ENCODE assay signal across 8 mouse cellular contexts in genomic region chr1:72220008-72220407, GRCm38 (mm10). TPM values are rescaled to one million over a fixed set of nuclear protein-coding genes. Genes with fewer than 3 reads are reported as not detected.
DNase-seq lines count a peak whose midpoint lies in the region; ATAC-seq and TF ChIP-seq lines count a peak whose summit lies in the region.

No protein-coding gene starts in this region.

- H3K4me1 ChIP-seq in intestine, postnatal 0 days (replicated peaks; ENCODE audit: control insufficient read depth, insufficient read depth, low read length), result no peaks in the 10 kb centered on the region; the same call in 1 of the 2 replicates
- no peaks in the 10 kb centered on the region for H3K4me1 ChIP-seq in intestine, embryonic 16.5 days (ENCODE audit: control insufficient read depth, insufficient read depth, low read length)
- H3K4me1 ChIP-seq in ES-E14 (ENCODE audit: control insufficient read depth in 2 of 2, insufficient read depth in 2 of 2, low read length in 2 of 2, poor library complexity in 1 of 2), result peaks cover 8 to 20% of the 10 kb centered on the region in 2 experiments
- H3K4me1 ChIP-seq in liver, postnatal 0 days (ENCODE audit: insufficient read depth), result peaks cover 1% of the 10 kb centered on the region
- H3K4me1 ChIP-seq in midbrain, embryonic 16.5 days (ENCODE audit: control insufficient read depth, insufficient read depth, low read length), result no peaks in the 10 kb centered on the region

- ATAC-seq in intestine, postnatal 0 days, result no peak
- ATAC-seq in intestine, embryonic 16.5 days, result no peak
- peak; percentile 66 for ATAC-seq in liver, postnatal 0 days
- ATAC-seq in midbrain, embryonic 16.5 days, result no peak

- H3K9ac ChIP-seq in intestine, postnatal 0 days (ENCODE audit: low read depth, low read length), result no peak overlapping the region
- no peak overlapping the region for H3K9ac ChIP-seq in intestine, embryonic 16.5 days (ENCODE audit: low read depth, low read length)
- no peak overlapping the region for H3K9ac ChIP-seq in ES-E14 (ENCODE audit: insufficient read depth, low read depth, low read length, poor library complexity, severe bottlenecking)
- H3K9ac ChIP-seq in liver, postnatal 0 days (replicated peaks), result no peak overlapping the region
- H3K9ac ChIP-seq in midbrain, embryonic 16.5 days (ENCODE audit: low read depth, low read length), result no peak overlapping the region

- no peak overlapping the region for H3K4me3 ChIP-seq in intestine, postnatal 0 days (ENCODE audit: low read depth, low read length)
- H3K4me3 ChIP-seq in intestine, embryonic 16.5 days (ENCODE audit: low read length), result no peak overlapping the region
- no peak overlapping the region for H3K4me3 ChIP-seq in ES-E14 (ENCODE audit: insufficient read depth in 1 of 2, low read depth in 1 of 2, low read length in 2 of 2, poor library complexity in 1 of 2, severe bottlenecking in 1 of 2)
- H3K4me3 ChIP-seq in liver, postnatal 0 days (ENCODE audit: low read depth, low read length), result no peak overlapping the region
- no peak overlapping the region for H3K4me3 ChIP-seq in midbrain, embryonic 16.5 days (ENCODE audit: low read depth, low read length)

- H3K36me3 ChIP-seq in intestine, postnatal 0 days (ENCODE audit: control insufficient read depth, insufficient read depth), result no peaks in the 10 kb centered on the region
- H3K36me3 ChIP-seq in intestine, embryonic 16.5 days (ENCODE audit: control insufficient read depth, insufficient read depth, low read length), result no peaks in the 10 kb centered on the region
- no peaks in the 10 kb centered on the region for H3K36me3 ChIP-seq in ES-E14 (ENCODE audit: control insufficient read depth, insufficient read depth, low read length, poor library complexity, severe bottlenecking)
- no peaks in the 10 kb centered on the region for H3K36me3 ChIP-seq in liver, postnatal 0 days (replicated peaks; ENCODE audit: insufficient read depth, low read length)
- H3K36me3 ChIP-seq in midbrain, embryonic 16.5 days (ENCODE audit: control insufficient read depth, insufficient read depth, low read length), result no peaks in the 10 kb centered on the region

- no peak overlapping the region for H3K4me2 ChIP-seq in intestine, postnatal 0 days (replicated peaks; ENCODE audit: low read depth)
- H3K4me2 ChIP-seq in intestine, embryonic 16.5 days (ENCODE audit: low read depth, low read length), result no peak overlapping the region
- no peak overlapping the region for H3K4me2 ChIP-seq in liver, postnatal 0 days (ENCODE audit: low read depth, low read length)
- no peak overlapping the region for H3K4me2 ChIP-seq in midbrain, embryonic 16.5 days (ENCODE audit: low read length)

- no peaks in the 10 kb centered on the region for H3K9me3 ChIP-seq in intestine, postnatal 0 days (ENCODE audit: control insufficient read depth)
- H3K9me3 ChIP-seq in intestine, embryonic 16.5 days (ENCODE audit: control insufficient read depth, low read length), result no peaks in the 10 kb centered on the region
- no peaks in the 10 kb centered on the region for H3K9me3 ChIP-seq in ES-E14 (ENCODE audit: control insufficient read depth, insufficient read depth, low read depth, low read length)
- no peaks in the 10 kb centered on the region for H3K9me3 ChIP-seq in liver, postnatal 0 days (ENCODE audit: low read length)
- no peaks in the 10 kb centered on the region for H3K9me3 ChIP-seq in midbrain, embryonic 16.5 days (replicated peaks; ENCODE audit: control insufficient read depth, low read length, poor library complexity, severe bottlenecking)

- H3K27ac ChIP-seq in intestine, postnatal 0 days (ENCODE audit: low read depth, low read length), result no peak overlapping the region
- H3K27ac ChIP-seq in intestine, embryonic 16.5 days (ENCODE audit: low read length), result no peak overlapping the region
- no peak overlapping the region for H3K27ac ChIP-seq in ES-E14 (ENCODE audit: insufficient read depth, low read depth, low read length, poor library complexity, severe bottlenecking)
- no peak overlapping the region for H3K27ac ChIP-seq in liver, postnatal 0 days (ENCODE audit: low read depth)
- no peak overlapping the region for H3K27ac ChIP-seq in midbrain, embryonic 16.5 days (ENCODE audit: low read length)

- no peak for TF ChIP-seq EP300 in liver, postnatal 0 days (IDR thresholded peaks at IDR 0.05; ENCODE audit: low read depth)

- no peaks in the 10 kb centered on the region for H3K27me3 ChIP-seq in intestine, postnatal 0 days (replicated peaks; ENCODE audit: control insufficient read depth, insufficient read depth, low read length)
- H3K27me3 ChIP-seq in intestine, embryonic 16.5 days (replicated peaks; ENCODE audit: control insufficient read depth, insufficient read depth, low read length), result no peaks in the 10 kb centered on the region
- 0 out of 2 replicates have a peak, but pooled peaks cover 5% of the 10 kb centered on the region for H3K27me3 ChIP-seq in liver, postnatal 0 days (ENCODE audit: insufficient read depth, low read length)
- H3K27me3 ChIP-seq in midbrain, embryonic 16.5 days (ENCODE audit: control insufficient read depth, insufficient read depth, low read depth, low read length), result peaks cover 9% of the 10 kb centered on the region

- peak; percentile 66 for TF ChIP-seq CTCF in intestine, postnatal 0 days (IDR thresholded peaks at IDR 0.05; ENCODE audit: low read depth)
- TF ChIP-seq CTCF in liver, postnatal 0 days (IDR thresholded peaks at IDR 0.05; ENCODE audit: low read depth), result peak; percentile 63

- DNase-seq in ES-E14 (ENCODE audit: low read depth, low spot score), result no peak
- peak; percentile 61 to 73 for DNase-seq in cerebellum, postnatal 14 days
- DNase-seq in liver, postnatal 0 days, result peak; percentile 39
- no peak for DNase-seq in thymus, postnatal 25 days
- DNase-seq in adrenal gland, postnatal 14 days, result no peak

- WGBS in intestine, postnatal 0 days, result 33% methylated on average over 4 of the region's 4 CpGs
- WGBS in intestine, embryonic 16.5 days, result 29% methylated on average over 4 of the region's 4 CpGs
- WGBS in liver, postnatal 0 days (ENCODE audit: insufficient replicate concordance), result 24% methylated on average over 4 of the region's 4 CpGs
- 13% methylated on average over 4 of the region's 4 CpGs for WGBS in midbrain, embryonic 16.5 days

- in situ Hi-C loops in ES-E14 (cut with MboI; ENCODE audit: low sequenced_read_pairs in 2 of 2, unreplicated experiment in 2 of 2), result no loop called here

TF ChIP-seq in ES-E14, 5 proteins besides CTCF, POLR2A, EP300 and RAD21:
- TF ChIP-seq ZC3H11A (IDR thresholded peaks at IDR 0.05; ENCODE audit: borderline replicate concordance, low read depth, low read length) (no peak), MAFK (IDR thresholded peaks at IDR 0.05; ENCODE audit: insufficient read depth, low read depth, low read length) (no peak), HCFC1 (IDR thresholded peaks at IDR 0.05; ENCODE audit: borderline replicate concordance, insufficient read depth, low read length) (no peak), CHD2 (IDR thresholded peaks at IDR 0.05; ENCODE audit: low read depth, low read length) (no peak), ZNF384 (IDR thresholded peaks at IDR 0.05; ENCODE audit: low read depth, low read length) (0 out of 2 replicates have a peak, but pooled peaks have one; percentile 29)

RNA-seq across cellular contexts. Expression of gene Mreg, which starts 7.9 kb away (rescaled TPM):
- 26.6 and 37.7 TPM in 2 replicates for polyA plus RNA-seq in intestine, postnatal 0 days (2015; fragmentation: Nextera tagmentation; extraction: Ambion mirVana)
- 7.5 and 13.2 TPM in 2 replicates for polyA plus RNA-seq in intestine, embryonic 16.5 days (2015; fragmentation: Nextera tagmentation; extraction: Ambion mirVana)
- total RNA-seq in ES-E14 (2012; rRNA removed), result 92.1 and 94.8 TPM in 2 replicates
- polyA plus RNA-seq in liver, postnatal 0 days (2015; fragmentation: Nextera tagmentation; extraction: Ambion mirVana), result 10.0 and 10.5 TPM in 2 replicates
- polyA plus RNA-seq in midbrain, embryonic 16.5 days (2015; fragmentation: Nextera tagmentation; extraction: Ambion mirVana), result 1.6 and 1.9 TPM in 2 replicates
- total RNA-seq in adrenal gland, postnatal 14 days (2021), result 7.5 and 8.0 TPM in 2 replicates

Comparison
In these comparisons a context has a peak if more than half of its experiments do, and no peak if none do; other contexts are left out.
1. DNase-seq: peak in cerebellum, postnatal 14 days (2 of 2) and liver, postnatal 0 days (single experiment); none in ES-E14 (single experiment), thymus, postnatal 25 days (single experiment) and adrenal gland, postnatal 14 days (single experiment).